Mouse (Mus musculus) testis, adult 2 months (tissue): ENCODE results near the gene Abr.

Source experiments
- CTCF ChIP-seq: fragments of 200-500 bp; IDR thresholded peaks from 2 replicates; pipeline ENCODE4 v1.5.1; 2012; ENCODE audit warnings: low read depth, mild to moderate bottlenecking, inconsistent platforms, low read length, moderate library complexity; ENCODE audit not compliant: control insufficient read depth, insufficient read depth, insufficient replicate concordance
- POLR2A ChIP-seq: fragments of 200-500 bp; IDR thresholded peaks from 2 replicates; pipeline ENCODE4 v1.6.1; 2012; ENCODE audit warnings: low read depth, mild to moderate bottlenecking, inconsistent platforms, low read length, moderate library complexity; ENCODE audit not compliant: control insufficient read depth

- TF ChIP-seq CTCF (no peak), POLR2A (no peak)
These were observed 103.5 kb downstream of the Abr start for GRCm38 (mm10) chr11:76518613-76519012.
